Mouse (Mus musculus) forebrain, embryonic 14.5 days (tissue): ENCODE measurements around the gene Luc7l. TPM values are rescaled to one million over a fixed set of nuclear protein-coding genes. Genes with fewer than 3 reads are reported as not detected.

ENCODE experiments used
- ATAC-seq: fragments of 200-750 bp; cut with Nextera tagmentation; 2 replicates; pipeline ENCODE4 v1.8.0; 2017; ENCODE audit warnings: mild to moderate bottlenecking, moderate library complexity
- DNase-seq: peaks from one replicate; pipeline ENCODE4 v3.0.0-alpha.2; 2015; ENCODE audit warnings: low spot score
- H3K27ac ChIP-seq: fragments of 300-500 bp; sonication (generic); 2 replicates; pipeline ENCODE4 v1.5.1; 2014; ENCODE audit warnings: low read depth, mild to moderate bottlenecking, control low read depth, low read length, moderate library complexity
- H3K27me3 ChIP-seq: fragments of 300-500 bp; sonication (generic); replicated peaks from 2 replicates; pipeline ENCODE4 v1.6.1; 2014; ENCODE audit warnings: low read length, control low read depth, mixed read lengths; ENCODE audit not compliant: control insufficient read depth, insufficient read depth
- H3K36me3 ChIP-seq: fragments of 300-500 bp; sonication (generic); 2 replicates; pipeline ENCODE4 v1.6.1; 2014; ENCODE audit warnings: low read length, control low read depth; ENCODE audit not compliant: control insufficient read depth, insufficient read depth
- H3K4me1 ChIP-seq: fragments of 300-500 bp; sonication (generic); 2 replicates; pipeline ENCODE4 v1.6.1; 2014; ENCODE audit warnings: antibody characterized with exemption, low read length, control low read depth; ENCODE audit not compliant: control insufficient read depth, insufficient read depth
- H3K4me2 ChIP-seq: fragments of 300-500 bp; sonication (generic); 2 replicates; pipeline ENCODE4 v1.6.1; 2014; ENCODE audit warnings: mild to moderate bottlenecking, control low read depth, low read length
- H3K4me3 ChIP-seq: fragments of 300-500 bp; sonication (generic); 2 replicates; pipeline ENCODE4 v1.5.1; 2014; ENCODE audit warnings: low read depth, low read length, control low read depth
- H3K9ac ChIP-seq: fragments of 300-500 bp; sonication (generic); 2 replicates; pipeline ENCODE4 v1.6.1; 2014; ENCODE audit warnings: mild to moderate bottlenecking, low read length, control low read depth, moderate library complexity
- H3K9me3 ChIP-seq: fragments of 300-500 bp; sonication (generic); replicated peaks from 2 replicates; pipeline ENCODE4 v1.6.1; 2016; ENCODE audit warnings: low read length, control low read depth, mixed read lengths; ENCODE audit not compliant: control insufficient read depth
- WGBS: fragments of 180-500 bp; shearing (Covaris S2); extraction: QIAGEN DNeasy Blood & Tissue Kit; methylation state at CpG from one replicate; pipeline ENCODE4 v1.1.7; 2014; 5-methylcytosine and 5-hydroxymethylcytosine counted together
- polyA plus RNA-seq: library from polyadenylated mRNA; unstranded; fragments of >200 nt; fragmentation: Nextera tagmentation; extraction: Ambion mirVana; gene quantifications from 2 replicates; pipeline ENCODE4 v1.2.1, GENCODE M21; 2014

Gene Luc7l
- polyA plus RNA-seq, 1 experiment from 2014 or later: 81.4 TPM

DNA sequence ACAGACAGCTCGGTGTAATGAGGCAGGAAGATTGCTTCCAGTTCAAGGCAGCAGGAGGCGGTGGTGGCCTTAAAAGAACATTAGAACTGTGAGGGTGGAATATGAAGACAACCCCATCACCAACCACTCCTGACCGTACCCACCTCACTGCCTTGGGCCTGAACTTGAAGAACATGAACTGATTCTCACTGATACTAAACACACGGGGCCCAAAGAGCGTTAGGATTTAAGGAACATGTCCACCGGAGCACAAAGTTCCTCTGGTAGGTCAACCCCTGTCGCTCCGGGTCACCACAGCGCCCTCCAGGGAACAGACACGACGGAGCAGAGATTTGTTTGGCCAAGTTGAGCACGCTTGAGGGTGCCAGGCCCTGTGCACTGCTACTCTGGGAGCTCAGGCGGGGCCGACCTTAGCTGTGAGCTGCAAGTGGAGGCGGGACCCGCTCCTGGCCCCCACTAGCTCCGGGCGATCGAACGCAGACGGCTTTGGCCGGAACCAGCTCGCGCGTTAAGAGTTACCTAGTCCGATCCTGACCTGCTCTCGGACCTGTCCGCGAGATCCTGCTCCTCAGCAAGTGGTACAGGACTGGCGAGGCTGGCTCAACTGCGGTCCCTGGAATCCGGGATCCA, 9.1 kb upstream of the Luc7l start:
- no peaks in the 10 kb centered on the region for H3K27me3 ChIP-seq
- ATAC-seq: peak; percentile 82
- peak overlapping the region; percentile 72 for H3K4me3 ChIP-seq
- peak overlapping the region; percentile 85 for H3K4me2 ChIP-seq
- under 1% methylated on average over 32 of the region's 32 CpGs for WGBS
- no peaks in the 10 kb centered on the region for H3K36me3 ChIP-seq
- no peaks in the 10 kb centered on the region for H3K9me3 ChIP-seq
- 0 out of 2 replicates have a peak overlapping the region, but pooled peaks have one; percentile 63 for H3K27ac ChIP-seq
- peaks cover 6% of the 10 kb centered on the region for H3K4me1 ChIP-seq
- DNase-seq: peak; percentile 54
- peak overlapping the region; percentile 72 for H3K9ac ChIP-seq

DNA sequence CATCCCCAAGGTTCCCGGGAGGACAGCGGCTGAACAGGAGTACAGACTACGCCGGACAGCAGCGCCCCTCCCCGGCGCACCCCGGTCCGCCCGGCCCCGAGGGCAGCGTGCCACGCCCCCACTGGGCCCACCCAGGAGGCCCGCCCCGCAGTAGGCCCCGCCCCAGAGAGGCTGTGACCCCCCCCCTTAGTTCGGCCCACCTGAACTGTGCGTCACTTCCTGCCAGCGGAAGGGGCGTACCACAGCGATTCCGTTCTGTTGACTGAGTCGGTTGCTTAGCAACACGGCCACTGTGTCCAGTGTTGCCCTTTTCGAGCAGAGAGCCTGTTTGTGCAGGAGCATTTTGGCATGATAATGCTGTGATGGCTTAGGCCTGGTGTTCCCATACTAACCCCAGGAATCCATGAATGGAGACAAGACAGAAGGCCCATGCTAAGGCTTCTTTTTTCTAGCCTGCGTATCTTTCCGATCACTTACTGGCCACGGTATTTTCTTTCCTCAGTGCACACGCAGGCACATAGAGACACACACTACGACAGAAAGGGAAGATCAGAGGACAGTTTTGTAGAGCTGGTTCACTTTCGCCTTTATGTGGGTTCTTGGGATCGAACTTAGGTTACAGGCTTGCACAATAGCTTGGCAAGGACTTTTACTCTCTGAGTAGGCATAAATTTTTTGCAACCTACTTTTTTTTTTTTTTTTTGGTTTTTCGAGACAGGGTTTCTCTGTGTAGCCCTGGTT, 8.4 kb upstream of the Luc7l start, which contains the start of gene Fam234a:
Gene Fam234a, minus strand, starts transcription at position 142 of the 741 bp plus-strand sequence.
- Histone ChIP-seq H3K9ac (peak within 1 kb of the TSS; percentile 72), H3K4me1 (peaks cover 6% of the 10 kb centered on the region), H3K27me3 (no peaks in the 10 kb centered on the region), H3K4me3 (peak within 1 kb of the TSS; percentile 72), H3K4me2 (peak within 1 kb of the TSS; percentile 85), H3K36me3 (no peaks in the 10 kb centered on the region), H3K9me3 (no peaks in the 10 kb centered on the region), H3K27ac (peak within 1 kb of the TSS; percentile 63; the same call in 1 of the 2 replicates)
- ATAC-seq (peak; percentile 97), DNase-seq (peak; percentile 98)
- 8% methylated on average over 32 of the region's 33 CpGs for WGBS

DNA sequence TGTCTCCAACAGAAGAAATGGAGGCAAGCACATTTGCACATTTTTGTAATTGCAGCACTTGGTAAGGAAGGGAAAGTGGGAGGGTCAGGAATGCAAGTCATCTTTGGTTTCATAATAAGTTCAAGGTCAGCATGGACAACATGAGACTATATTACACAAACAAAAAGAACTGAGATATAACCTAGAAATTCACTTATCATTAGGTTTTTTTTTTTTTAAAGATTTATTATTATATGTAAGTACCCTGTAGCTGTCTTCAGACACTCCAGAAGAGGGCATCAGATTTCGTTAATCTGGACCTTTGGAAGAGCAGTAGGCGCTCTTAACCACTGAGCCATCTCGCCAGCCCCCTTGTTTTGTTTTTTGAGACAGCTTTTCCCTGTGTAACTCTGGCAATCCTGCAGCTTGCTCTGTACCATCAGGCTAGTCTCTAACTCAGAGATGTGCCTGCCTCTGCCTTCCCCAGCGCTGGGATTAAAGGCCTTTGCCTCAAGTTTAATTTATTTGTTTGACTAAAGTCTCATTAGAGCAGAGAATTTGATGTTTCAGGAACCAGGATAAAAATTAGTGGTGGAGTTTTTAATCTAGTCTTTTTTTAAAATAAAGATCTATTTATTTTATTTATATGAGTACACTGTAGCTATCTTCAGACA, 684 bp upstream of the Luc7l start:
- Histone ChIP-seq H3K36me3 (peaks cover 13% of the 10 kb centered on the region), H3K4me2 (peak overlapping the region; percentile 85), H3K9me3 (no peaks in the 10 kb centered on the region), H3K4me3 (peak overlapping the region; percentile 94), H3K27me3 (no peaks in the 10 kb centered on the region), H3K4me1 (peaks cover 9% of the 10 kb centered on the region), H3K27ac (peak overlapping the region; percentile 97), H3K9ac (peak overlapping the region; percentile 97; the same call in 1 of the 2 replicates)
- DNase-seq (no peak), ATAC-seq (no peak)
- 58% methylated on average over 4 of the region's 4 CpGs for WGBS

DNA sequence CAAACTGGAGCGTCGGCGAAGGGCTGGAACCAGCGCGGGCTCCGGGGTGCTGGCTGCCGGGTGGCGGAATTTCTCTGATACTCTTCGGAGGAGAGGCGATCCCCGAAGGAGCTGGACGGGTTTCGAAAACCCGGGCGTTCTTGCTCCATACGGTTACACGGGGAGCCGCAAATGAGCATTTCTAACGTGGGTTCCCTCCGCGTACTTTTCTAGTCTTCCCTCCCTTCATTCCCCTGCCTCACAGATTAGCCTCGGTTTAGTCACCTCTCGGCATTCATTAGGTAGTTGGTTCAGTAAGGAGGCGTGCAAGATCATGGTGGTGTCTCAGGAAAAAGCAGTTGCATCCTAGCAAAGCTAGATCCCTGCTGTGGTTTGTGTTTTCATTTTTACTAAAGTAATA, 703 bp downstream of the Luc7l start:
- 0 out of 2 replicates have a peak, but pooled peaks have one; percentile 2 for ATAC-seq
- 0% methylated on average over 24 of the region's 24 CpGs for WGBS

DNA sequence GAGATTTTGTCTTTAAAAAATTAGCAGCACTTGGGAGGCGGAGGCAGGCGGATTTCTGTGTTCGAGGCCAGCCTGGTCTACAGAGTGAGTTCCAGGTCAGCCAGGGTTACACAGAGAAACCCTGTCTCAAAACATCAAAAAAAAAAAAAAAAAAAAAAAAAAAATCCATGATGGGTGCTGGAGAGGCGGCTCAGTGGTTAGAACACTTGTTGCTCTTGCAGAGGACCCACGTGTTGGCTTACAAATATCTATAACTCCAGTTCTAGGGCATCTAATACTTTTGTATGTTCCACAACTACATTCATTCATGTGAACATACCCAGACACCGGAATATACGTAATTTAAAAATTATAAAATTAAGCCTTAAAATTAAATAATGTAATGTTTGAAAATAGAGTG, 2.6 kb downstream of the Luc7l start:
- Histone ChIP-seq H3K36me3 (peaks cover 44% of the 10 kb centered on the region), H3K4me2 (no peak overlapping the region), H3K4me3 (no peak overlapping the region), H3K9me3 (no peaks in the 10 kb centered on the region), H3K27me3 (no peaks in the 10 kb centered on the region), H3K4me1 (peaks cover 9% of the 10 kb centered on the region), H3K9ac (no peak overlapping the region), H3K27ac (no peak overlapping the region)
- DNase-seq: no peak
- WGBS: 94% methylated on average over 7 of the region's 7 CpGs
- ATAC-seq: no peak

More for the DNA sequence above, 703 bp downstream of the Luc7l start:
- Histone ChIP-seq H3K9me3 (no peaks in the 10 kb centered on the region), H3K27me3 (no peaks in the 10 kb centered on the region), H3K4me3 (peak overlapping the region; percentile 94), H3K4me1 (peaks cover 9% of the 10 kb centered on the region), H3K4me2 (peak overlapping the region; percentile 85), H3K27ac (peak overlapping the region; percentile 97), H3K36me3 (peaks cover 27% of the 10 kb centered on the region), H3K9ac (peak overlapping the region; percentile 97)
- DNase-seq: no peak

DNA sequence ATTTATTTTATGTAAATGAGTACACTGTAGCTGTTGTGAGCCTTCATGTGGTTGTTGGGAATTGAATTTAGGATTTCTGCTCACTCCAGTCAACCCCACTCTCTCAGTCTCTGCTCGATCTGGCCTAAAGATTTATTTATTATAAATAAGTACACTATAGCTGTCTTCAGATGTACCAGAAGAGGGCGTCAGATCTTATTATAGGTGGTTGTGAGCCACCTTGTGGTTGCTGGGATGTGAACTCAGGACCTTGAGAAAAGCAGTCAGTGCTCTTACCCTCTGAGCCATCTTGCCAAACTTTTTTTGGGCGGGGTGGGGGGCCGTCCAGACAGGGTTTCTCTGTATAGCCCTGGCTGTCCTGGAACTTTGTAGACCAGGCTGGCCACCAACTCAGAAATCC, 9.1 kb downstream of the Luc7l start:
- DNase-seq (no peak), ATAC-seq (no peak)
- Histone ChIP-seq H3K36me3 (peaks cover 91% of the 10 kb centered on the region), H3K9me3 (no peaks in the 10 kb centered on the region), H3K27ac (no peak overlapping the region), H3K4me1 (no peaks in the 10 kb centered on the region), H3K9ac (no peak overlapping the region), H3K27me3 (no peaks in the 10 kb centered on the region), H3K4me3 (no peak overlapping the region), H3K4me2 (no peak overlapping the region)
- 84% methylated on average over 4 of the region's 4 CpGs for whole genome bisulfite sequencing

DNA sequence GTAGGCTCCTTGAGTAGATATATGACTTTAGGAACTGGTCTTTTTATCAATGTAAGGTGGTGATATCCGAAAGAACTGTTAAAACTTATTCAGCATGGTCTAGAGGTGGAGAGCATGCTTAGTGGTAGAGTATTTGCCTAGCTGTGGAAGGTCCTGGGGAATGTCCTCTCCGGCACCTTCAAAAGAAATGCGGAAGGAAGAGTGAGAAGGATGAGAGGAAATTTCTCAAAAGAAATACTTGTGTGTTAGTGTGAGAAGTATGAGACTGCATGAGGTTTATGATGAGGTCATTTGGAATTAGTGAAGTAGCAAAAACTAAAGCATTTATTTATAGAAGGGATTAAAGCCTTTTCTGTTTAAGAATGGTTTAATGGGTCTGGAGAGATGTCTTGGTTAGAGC, 9.7 kb downstream of the Luc7l start:
- ATAC-seq (no peak), DNase-seq (no peak)
- no peak overlapping the region for H3K4me3 ChIP-seq
- no peak overlapping the region for H3K9ac ChIP-seq
- WGBS: 98% methylated on average over 3 of the region's 3 CpGs
- no peaks in the 10 kb centered on the region for H3K9me3 ChIP-seq
- H3K36me3 ChIP-seq: peaks cover 91% of the 10 kb centered on the region
- no peaks in the 10 kb centered on the region for H3K4me1 ChIP-seq
- H3K27ac ChIP-seq: no peak overlapping the region
- H3K4me2 ChIP-seq: no peak overlapping the region
- no peaks in the 10 kb centered on the region for H3K27me3 ChIP-seq

DNA sequence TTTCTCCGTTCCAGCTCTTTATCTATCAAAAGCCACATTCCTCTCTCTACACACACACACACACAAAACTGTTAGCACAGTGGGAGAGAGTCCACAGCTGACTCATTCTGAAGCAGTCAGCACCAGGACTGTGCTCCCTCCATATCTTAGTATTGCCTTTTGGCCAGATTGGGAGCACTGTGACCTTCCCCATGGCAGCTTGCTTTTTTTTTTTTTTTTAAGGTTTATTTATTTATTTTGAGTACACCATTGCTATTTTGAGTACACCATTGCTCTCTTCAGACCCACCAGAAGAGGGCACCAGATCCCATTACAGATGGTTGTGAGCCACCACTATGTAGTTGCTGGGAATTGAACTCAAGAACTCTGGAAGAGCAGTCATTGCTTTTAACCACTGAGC, 16.2 kb downstream of the Luc7l start:
- no peak overlapping the region for H3K27ac ChIP-seq
- H3K9me3 ChIP-seq: no peaks in the 10 kb centered on the region
- DNase-seq: no peak
- no peak for ATAC-seq
- no peak overlapping the region for H3K4me3 ChIP-seq
- no peak overlapping the region for H3K9ac ChIP-seq
- H3K27me3 ChIP-seq: no peaks in the 10 kb centered on the region
- WGBS: 67% methylated on average over 1 of the region's 1 CpGs
- no peak overlapping the region for H3K4me2 ChIP-seq
- H3K4me1 ChIP-seq: no peaks in the 10 kb centered on the region
- peaks cover 85% of the 10 kb centered on the region for H3K36me3 ChIP-seq
